Mouse (Mus musculus): ENCODE results near the gene Hpdl.

Gene Hpdl

DNA sequence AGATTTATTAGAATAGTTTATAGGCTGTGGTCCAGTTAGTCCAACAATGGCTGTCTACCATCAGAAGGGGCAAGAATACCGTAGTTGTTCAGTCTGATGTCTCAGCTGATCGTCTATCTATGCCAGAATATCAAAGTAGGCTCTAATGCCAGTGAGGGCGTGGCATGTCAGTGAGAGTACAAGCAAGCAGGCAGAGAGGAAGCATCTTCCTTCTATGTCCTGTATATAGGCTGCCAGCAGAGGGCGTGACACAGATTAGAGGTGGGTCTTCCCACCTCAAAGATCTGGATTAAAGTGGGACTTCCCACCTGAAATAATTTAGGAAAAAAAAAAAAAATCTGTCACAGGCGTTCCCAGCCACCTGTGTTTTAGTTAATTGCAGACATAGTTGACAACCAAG is 21.6 kb downstream of the Hpdl start:
- peak; percentile 70 for DNase-seq (ENCODE audit: low spot score)

DNA sequence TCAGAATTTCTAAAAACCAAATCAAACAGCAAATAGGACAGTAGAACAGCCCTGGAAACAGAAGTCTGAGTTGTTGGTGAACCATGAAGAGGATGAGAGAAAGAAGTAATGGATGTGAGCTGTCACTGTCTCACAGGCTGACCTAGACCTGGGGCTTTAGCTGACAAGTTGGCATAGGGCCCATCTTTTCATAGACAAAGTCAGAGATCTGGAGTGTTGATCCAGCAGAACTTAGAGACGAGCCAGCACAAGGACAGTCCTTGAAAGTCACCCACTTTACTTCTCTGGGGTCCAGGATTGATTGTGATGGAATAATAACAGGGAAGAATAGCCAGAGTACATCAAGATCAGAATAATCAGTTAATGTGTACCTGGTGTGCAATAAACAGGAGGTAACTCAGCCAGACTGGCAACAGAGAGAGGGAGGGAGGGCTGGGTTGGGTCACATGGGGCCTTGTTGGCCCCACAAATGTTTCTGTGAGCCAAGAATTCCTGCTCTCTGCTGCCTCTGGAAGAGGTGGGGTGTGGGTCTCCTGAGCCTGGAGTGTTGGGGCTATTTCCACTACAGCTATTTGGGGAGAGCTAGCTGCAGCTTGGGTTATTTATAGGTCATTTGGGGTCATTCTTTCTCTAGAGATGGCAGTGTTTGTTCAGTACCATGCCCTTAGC is 24.9 kb downstream of the Hpdl start:
- DNase-seq (ENCODE audit: low spot score) = no peak

DNA sequence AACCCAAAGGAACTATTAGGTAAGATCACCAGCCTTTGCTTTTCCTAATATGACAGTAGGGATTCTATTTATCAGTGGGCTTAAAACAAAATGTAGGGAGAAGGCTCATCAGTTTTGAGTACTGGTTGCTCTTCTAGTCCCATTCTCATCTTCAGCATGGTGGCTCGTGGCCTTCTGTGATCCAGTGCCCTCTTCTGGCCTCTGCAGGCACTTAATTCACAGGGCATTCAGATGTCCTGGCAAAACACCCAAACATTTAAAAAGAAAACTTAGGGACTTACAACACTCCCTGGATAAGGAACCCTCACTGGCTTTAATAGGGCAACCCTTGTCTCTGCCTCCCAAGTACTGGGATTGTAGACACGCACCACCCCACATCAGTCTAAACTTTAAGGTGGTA is 27.2 kb downstream of the Hpdl start:
- DNase-seq (ENCODE audit: low spot score) = no peak

DNA sequence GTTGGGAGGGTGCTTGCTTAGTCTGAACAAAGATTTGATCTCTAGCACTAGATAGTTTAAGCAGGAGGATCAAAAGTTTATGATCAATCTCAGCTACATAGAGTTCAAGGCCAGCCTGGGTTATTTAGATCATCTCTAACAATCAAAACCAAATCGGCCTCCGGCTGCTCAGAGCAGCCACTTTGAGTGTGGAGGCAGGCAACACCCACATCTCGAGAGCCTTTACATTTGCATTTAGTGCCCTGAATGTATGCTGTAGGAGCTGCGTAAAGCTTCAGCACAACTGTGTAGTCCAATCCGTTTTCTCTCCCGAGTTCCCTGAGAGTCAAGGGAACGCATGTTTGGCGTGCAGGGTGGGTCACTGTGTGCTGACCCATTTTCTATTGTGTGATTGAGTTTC is 29.1 kb downstream of the Hpdl start:
- no peak for DNase-seq (ENCODE audit: low spot score)

DNA sequence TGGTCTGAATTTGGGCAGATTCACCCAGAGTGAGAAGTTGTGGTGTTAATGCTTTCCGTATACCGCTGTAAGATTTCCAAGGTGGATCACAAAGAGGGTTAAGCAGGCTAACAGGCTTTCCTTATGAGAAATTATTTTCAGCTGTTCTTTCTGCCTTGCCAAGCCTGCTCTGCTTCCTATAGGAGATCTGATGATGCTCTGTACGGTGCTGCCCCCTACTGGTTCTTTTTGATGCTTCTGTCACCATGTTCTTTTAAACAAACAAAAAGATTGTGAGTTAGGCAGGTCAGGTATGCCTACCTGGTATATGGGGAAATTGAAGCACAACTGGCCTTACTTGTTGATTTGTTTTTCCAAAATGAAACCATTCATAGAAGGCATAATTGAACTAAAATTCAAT is 32.6 kb downstream of the Hpdl start:
- peak; percentile 86 for DNase-seq (ENCODE audit: low spot score)

DNA sequence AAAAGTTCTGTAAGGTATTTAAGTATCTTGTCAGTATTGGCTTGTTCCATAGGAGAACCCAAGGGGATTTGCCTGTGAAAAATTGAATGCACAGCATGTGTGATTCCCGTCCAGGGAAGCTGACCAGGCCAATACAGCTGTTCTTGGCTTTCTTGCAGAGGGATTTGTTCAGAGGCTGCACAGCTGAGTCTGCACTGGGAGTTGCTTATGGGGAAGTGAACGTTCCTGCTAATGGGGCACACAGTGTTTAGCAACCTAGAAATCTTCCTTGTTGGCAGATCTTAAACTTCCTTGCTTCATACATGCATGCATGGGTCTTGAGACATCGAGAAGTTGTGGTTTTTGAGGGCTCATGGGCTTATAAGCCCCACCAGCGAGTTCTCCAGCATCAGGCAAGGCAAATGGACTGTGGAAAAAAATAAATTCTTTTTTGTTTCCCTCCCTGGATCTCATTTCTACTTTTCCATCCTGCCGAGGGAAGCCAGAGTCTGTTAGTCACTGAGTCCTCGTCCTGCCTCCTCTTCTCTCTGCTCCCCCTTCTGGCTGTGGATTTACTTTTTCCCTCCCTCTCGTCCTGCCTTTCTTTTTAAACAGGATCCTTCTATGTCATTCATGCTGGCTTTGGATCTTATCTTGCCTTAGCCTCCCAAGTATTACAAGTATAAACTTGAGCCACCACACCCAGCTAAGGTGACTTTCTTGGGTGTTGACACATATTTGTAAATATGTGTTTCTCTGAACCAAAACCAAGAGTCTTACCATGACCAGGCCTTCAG is 33.3 kb downstream of the Hpdl start:
- DNase-seq (ENCODE audit: low spot score) = peak; percentile 10

DNA sequence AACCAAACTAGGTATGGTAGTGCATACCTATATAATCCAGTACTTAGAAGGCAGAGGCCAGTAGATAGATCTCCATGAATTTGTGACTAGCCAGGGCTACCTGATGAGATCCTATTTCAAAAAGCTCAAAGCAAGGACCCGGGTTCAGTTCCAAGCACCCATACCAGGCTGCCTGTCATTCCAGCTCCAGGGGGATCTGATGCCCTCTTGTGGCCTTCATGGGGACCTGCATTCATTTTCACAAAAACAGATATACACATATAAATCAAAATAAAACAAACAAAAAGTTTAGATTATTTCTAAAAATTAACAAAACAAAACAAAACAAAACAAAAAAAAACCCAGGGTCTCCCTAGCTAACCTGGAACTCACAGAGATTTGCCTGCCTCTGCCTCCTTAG is 34.9 kb downstream of the Hpdl start:
- DNase-seq (ENCODE audit: low spot score) = no peak

DNA sequence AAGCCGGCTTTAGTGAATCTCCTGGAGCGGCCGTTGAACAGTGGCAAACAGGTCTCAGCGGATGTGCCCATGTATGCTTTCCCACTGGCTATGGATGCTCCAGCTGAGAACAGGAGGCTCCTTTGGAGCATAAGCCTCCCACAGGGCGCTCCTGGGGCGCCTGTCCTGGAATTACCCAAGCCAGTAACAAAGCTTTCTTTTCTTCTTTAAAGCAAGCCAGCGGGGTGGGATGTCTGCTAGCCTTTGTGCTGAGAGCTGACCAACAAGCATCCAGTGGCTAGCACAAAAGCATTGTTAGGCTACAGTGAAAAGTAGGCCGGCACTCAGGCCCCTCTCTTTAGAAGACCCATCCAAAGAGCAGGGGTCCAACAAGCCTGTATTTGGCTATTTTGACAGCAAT is 39.3 kb downstream of the Hpdl start:
- DNase-seq (ENCODE audit: low spot score) = peak; percentile 55

DNA sequence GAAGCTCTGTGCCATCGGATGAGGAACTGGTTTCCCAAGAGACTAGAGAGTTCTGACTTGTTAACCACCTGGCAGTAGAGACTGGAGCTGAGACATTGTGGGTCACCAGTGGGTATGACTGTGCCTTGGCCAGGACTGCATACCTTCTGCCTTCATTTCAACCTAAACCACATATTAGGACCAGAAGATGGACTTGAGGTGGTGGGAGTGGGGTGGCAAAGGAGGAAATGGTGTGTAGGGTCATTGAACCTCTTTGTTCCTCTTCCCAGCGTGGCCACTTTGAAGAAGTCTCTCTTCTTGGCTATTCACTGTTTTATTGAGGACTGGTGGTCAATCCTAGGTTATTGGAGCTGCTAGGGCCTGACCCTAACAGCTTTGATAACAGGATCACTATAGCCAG is 40.1 kb downstream of the Hpdl start:
- no peak for DNase-seq (ENCODE audit: low spot score)

DNA sequence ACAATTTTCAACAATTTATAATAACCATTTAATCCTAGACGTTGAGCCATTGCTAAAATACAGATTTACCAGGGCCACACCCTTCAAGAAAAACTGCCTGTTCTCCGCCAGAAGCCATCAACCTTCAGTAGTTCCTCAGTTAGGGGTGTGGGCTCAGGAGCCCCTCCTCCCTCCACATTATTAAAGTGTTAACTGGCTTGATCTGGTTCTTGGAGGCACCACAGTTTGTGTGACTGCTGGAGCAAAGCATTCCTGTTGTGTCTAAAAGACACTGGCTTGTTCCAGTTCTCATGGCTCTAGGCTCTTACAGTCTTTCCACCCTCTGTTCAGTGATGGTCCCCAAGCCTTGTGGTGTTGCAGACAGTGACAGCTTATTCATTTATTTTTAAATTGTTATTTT is 41.0 kb downstream of the Hpdl start:
- no peak for DNase-seq (ENCODE audit: low spot score)

DNA sequence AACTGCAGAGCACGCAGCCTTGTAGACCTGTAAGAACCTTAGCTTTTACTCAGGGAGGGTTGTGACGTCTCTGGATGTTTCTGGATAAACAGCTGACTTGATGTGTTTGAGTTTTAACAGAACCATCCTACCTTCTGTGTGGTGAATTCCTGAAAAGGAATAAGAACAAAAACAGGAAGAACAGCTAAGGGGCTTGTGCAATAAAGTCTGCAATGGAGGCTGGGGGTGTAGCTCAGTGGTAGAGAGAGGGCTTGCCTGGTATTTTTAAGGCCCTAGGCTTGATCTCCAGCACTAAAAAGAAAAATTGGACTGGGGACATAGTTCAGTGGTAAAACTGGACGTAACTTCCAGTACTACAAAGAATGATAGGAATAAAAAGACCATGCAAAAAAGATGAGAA is 44.4 kb downstream of the Hpdl start:
- DNase-seq (ENCODE audit: low spot score) = no peak

DNA sequence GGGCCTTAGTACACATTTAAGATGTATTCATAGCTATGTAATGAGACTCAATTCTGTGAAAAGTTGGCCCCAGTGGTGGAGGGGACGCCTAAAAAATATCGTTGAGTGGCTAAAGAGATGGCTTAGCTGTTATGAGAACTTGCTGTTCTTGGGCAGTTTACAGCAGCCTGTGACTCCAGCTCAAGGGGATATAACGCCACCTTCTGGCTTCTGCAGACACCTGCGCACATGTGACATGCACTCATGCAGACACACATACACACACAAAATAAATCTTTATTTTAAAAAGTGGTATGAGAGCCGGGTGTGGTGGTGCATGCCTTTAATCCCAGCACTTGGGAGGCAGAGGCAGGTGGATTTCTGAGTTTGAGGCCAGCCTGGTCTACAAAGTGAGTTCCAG is 45.1 kb downstream of the Hpdl start:
- no peak for DNase-seq (ENCODE audit: low spot score)
